Mouse (Mus musculus): ENCODE data around the gene Arhgef25.
"Not testable (repeated sequence)": the region's sequence is repeated elsewhere in the genome, so short reads cannot be mapped to it uniquely, and the experiment has no call there.

- not testable (repeated sequence) for TF ChIP-seq CTCF (IDR thresholded peaks at IDR 0.05; ENCODE audit: low read depth, low read length); POLR2A (IDR thresholded peaks at IDR 0.05; ENCODE audit: borderline replicate concordance, low read depth, low read length)
Observed at GRCm38 (mm10) chr10:127162771-127163261, 27.1 kb downstream of the Arhgef25 start.

All from bone marrow macrophage, adult 2 months (primary cell).